ENCODE assay signal across 13 mouse cellular contexts in genomic region chr16:94185430-94185829, GRCm38 (mm10).
DNase-seq lines count a peak whose midpoint lies in the region; ATAC-seq lines count a peak whose summit lies in the region.
"Had no signal": no experiment of that assay in that cellular context is flagged by ENCODE, and none has a peak within 500 bp of the region (broad histone marks: within the 10 kb centered on the region; RNA-seq: fewer than 3 reads in every experiment).

No protein-coding gene starts in this region.

- WGBS in intestine, embryonic 15.5 days = 52% methylated on average over 16 of the region's 16 CpGs

- no peaks in the 10 kb centered on the region for H3K36me3 ChIP-seq in intestine, embryonic 15.5 days
- H3K36me3 ChIP-seq: limb, embryonic 13.5 days; midbrain, embryonic 15.5 days had no signal

- no peak overlapping the region for H3K9ac ChIP-seq in intestine, embryonic 15.5 days
- H3K9ac ChIP-seq: limb, embryonic 13.5 days; midbrain, embryonic 15.5 days had no signal

- intact Hi-C loops in left cerebral cortex, postnatal 10 days (cut with DNase I) = no loop called here

- no peaks in the 10 kb centered on the region for H3K27me3 ChIP-seq in intestine, embryonic 15.5 days (replicated peaks)

- H3K9me3 ChIP-seq in intestine, embryonic 15.5 days = no peaks in the 10 kb centered on the region
- H3K9me3 ChIP-seq: limb, embryonic 13.5 days; midbrain, embryonic 15.5 days had no signal

- DNase-seq in 416B (ENCODE audit: low read depth) = peak; percentile 69
- peak; percentile 81 for DNase-seq in CD4-positive, CD25-positive, alpha-beta regulatory T cell, adult 2 months (ENCODE audit: low read depth, low spot score)
- peak; percentile 49 for DNase-seq in heart, postnatal 4 days
- no peak for DNase-seq in left cerebral cortex, postnatal 10 days (ENCODE audit: extremely low spot score in 1 of 2, low spot score in 2 of 2)
- DNase-seq in right cerebral cortex, postnatal 25 days = no peak
- DNase-seq: cerebellum, adult 11 months; gastrocnemius, postnatal 25 days; kidney, adult 8-10 months; right cerebral cortex, adult 18-20 months had no signal

- no peak overlapping the region for H3K4me3 ChIP-seq in intestine, embryonic 15.5 days (replicated peaks)
- H3K4me3 ChIP-seq: limb, embryonic 13.5 days; midbrain, embryonic 15.5 days had no signal

- peak; percentile 67 for ATAC-seq in neutrophil, adult 5-6 weeks (ENCODE audit: extremely low read depth, insufficient number of reproducible peaks, low FRiP score, poor library complexity, severe bottlenecking)
- ATAC-seq in intestine, embryonic 15.5 days = no peak
- ATAC-seq: midbrain, embryonic 15.5 days had no signal

- H3K4me1 ChIP-seq in intestine, embryonic 15.5 days (replicated peaks) = no peaks in the 10 kb centered on the region

- no peak overlapping the region for H3K4me2 ChIP-seq in intestine, embryonic 15.5 days (replicated peaks)
- H3K4me2 ChIP-seq: limb, embryonic 13.5 days; midbrain, embryonic 15.5 days had no signal

- H3K27ac ChIP-seq in intestine, embryonic 15.5 days = no peak overlapping the region
- H3K27ac ChIP-seq: limb, embryonic 13.5 days; midbrain, embryonic 15.5 days had no signal

Comparison
In these comparisons a context has a peak if more than half of its experiments do, and no peak if none do; other contexts are left out.
1. DNase-seq: peak in 416B (single experiment), CD4-positive, CD25-positive, alpha-beta regulatory T cell, adult 2 months (single experiment) and heart, postnatal 4 days (single experiment); none in left cerebral cortex, postnatal 10 days (0 of 2) and right cerebral cortex, postnatal 25 days (single experiment).